Mouse (Mus musculus): ENCODE measurements around the gene St6galnac1.
"Not testable (repeated sequence)": the region's sequence is repeated elsewhere in the genome, so short reads cannot be mapped to it uniquely, and the experiment has no call there.

The St6galnac1 gene

GRCm38 (mm10) chr11:116807116-116807515, 31.8 kb upstream of the St6galnac1 start:
- no peak for DNase-seq

GRCm38 (mm10) chr11:116806136-116807071, 31.1 kb upstream of the St6galnac1 start:
- DNase-seq: no peak

GRCm38 (mm10) chr11:116802709-116803108, 27.4 kb upstream of the St6galnac1 start:
- no peak for DNase-seq

GRCm38 (mm10) chr11:116801106-116801505, 25.8 kb upstream of the St6galnac1 start:
- no peak for DNase-seq

- DNase-seq: no peak
Measured at GRCm38 (mm10) chr11:116799364-116799763, 24.1 kb upstream of the St6galnac1 start.

GRCm38 (mm10) chr11:116784221-116784620, 8.9 kb upstream of the St6galnac1 start:
- no peak for DNase-seq

GRCm38 (mm10) chr11:116782737-116783145, 7.4 kb upstream of the St6galnac1 start:
- DNase-seq: no peak

GRCm38 (mm10) chr11:116773205-116773604, 2.1 kb downstream of the St6galnac1 start:
- DNase-seq: no peak

- DNase-seq: no peak
Measured at GRCm38 (mm10) chr11:116769873-116770272, 5.4 kb downstream of the St6galnac1 start.

GRCm38 (mm10) chr11:116764946-116765345, 10.4 kb downstream of the St6galnac1 start:
- DNase-seq: no peak

GRCm38 (mm10) chr11:116764346-116764745, 11.0 kb downstream of the St6galnac1 start:
- no peak for DNase-seq

GRCm38 (mm10) chr11:116755191-116755590, 20.1 kb downstream of the St6galnac1 start:
- no peak for DNase-seq

- DNase-seq: no peak
Measured at GRCm38 (mm10) chr11:116753674-116754470, 21.4 kb downstream of the St6galnac1 start.

GRCm38 (mm10) chr11:116749733-116750132, 25.6 kb downstream of the St6galnac1 start:
- no peak for DNase-seq

- DNase-seq: not testable (repeated sequence)
Measured at GRCm38 (mm10) chr11:116748692-116749091, 26.6 kb downstream of the St6galnac1 start.

- DNase-seq: not testable (repeated sequence)
Measured at GRCm38 (mm10) chr11:116746822-116747221, 28.5 kb downstream of the St6galnac1 start.

- DNase-seq: not testable (repeated sequence)
Measured at GRCm38 (mm10) chr11:116745457-116745856, 29.9 kb downstream of the St6galnac1 start.

GRCm38 (mm10) chr11:116738411-116738810, 36.9 kb downstream of the St6galnac1 start:
- no peak for DNase-seq

- no peak for DNase-seq
Measured at GRCm38 (mm10) chr11:116732536-116732935, 42.8 kb downstream of the St6galnac1 start.

- DNase-seq: not testable (repeated sequence)
Measured at GRCm38 (mm10) chr11:116731060-116731580, 44.2 kb downstream of the St6galnac1 start.

GRCm38 (mm10) chr11:116729276-116730008, 45.9 kb downstream of the St6galnac1 start:
- no peak for DNase-seq

GRCm38 (mm10) chr11:116726156-116726555, 49.2 kb downstream of the St6galnac1 start:
- DNase-seq: no peak
